Mouse (Mus musculus) urinary bladder, postnatal 10 days (tissue): ENCODE results near the gene Nphp4.

Experiments
- DNase-seq: peaks from one replicate; pipeline ENCODE4 v3.0.0; 2022; ENCODE audit warnings: low spot score

Gene Nphp4

GRCm38 (mm10) chr4:152568006-152568405 lies 91.5 kb downstream of the Nphp4 start:
- no peak for DNase-seq

DNA sequence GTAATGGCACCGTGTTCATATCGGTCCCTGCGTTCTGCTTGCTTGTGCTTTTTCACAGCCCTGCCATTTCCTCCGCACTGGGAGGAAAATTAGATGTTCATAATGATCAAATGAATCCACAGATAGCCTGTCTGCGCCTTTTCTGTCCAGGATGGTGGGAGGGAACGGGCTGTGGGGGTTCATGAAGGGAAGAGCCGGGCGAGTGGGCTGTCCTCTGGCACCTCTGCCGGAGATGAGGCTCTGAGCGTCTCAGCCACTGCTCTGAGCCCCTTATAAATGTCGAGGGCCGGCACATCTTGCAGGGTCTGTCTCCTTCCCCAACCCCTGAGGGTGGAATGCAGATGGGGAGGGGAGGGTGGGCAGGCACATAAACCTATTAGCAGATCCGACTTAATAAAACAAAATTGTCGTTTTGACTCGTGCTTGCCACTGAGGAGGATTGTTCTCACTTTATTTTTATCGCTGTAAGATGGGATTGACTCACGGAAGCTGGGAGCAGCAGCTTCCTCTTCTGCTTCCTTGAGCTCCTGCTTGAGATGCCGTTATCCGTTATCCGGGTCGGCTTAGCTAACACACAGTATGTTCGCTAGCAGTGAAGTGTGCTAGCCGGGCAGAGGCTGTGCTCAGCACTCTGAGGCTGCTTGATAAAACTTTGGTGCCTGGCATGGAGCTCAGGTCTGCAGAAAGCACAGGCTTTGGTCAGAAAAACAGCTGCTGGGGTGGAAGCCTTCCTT lies 92.3 kb downstream of the Nphp4 start:
- DNase-seq = no peak

- DNase-seq = no peak
These were observed 97.8 kb downstream of the Nphp4 start for GRCm38 (mm10) chr4:152574266-152574665.

DNA sequence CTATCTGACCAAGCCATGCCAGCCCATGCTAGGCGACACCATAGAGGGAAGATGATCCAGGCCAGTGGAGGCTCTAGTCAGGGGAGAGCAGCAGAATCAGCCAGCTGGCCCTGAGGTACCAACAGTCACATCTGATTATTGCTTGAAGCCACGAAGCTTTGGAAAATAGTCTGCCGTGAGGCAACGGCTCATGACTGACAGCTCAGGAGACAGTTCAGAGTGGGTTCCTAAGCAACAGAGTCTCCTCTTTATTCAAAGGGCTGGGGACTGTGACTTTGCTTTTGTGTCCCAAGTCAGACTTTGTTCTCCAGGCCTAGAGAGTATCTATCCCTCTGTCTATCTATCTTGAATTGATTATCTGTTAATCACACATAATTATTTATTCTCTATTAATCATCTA lies 100.3 kb downstream of the Nphp4 start:
- DNase-seq = no peak

- DNase-seq = no peak
These were observed 103.5 kb downstream of the Nphp4 start for GRCm38 (mm10) chr4:152579956-152580355.

GRCm38 (mm10) chr4:152582206-152582605 lies 105.7 kb downstream of the Nphp4 start:
- DNase-seq = no peak

DNA sequence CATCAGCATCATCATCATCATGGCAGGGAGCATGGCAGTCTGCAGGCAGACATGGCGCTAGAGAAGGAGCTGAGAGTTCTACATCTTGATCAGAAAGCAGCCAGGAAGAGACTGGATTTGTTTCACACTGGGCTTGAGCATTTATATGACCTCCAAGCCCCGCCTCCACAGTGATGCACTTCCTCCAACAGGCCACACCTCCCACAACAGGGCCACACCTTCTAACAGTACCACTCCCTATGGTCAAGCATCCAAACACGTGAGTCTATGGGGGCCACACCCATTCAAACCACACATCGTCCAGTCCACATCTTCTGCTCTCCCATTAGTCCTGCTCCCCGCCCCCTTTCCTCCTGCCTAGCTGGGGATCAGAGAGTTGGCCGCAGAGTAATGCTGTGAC lies 107.1 kb downstream of the Nphp4 start:
- no peak for DNase-seq

- no peak for DNase-seq
These were observed 109.0 kb downstream of the Nphp4 start for GRCm38 (mm10) chr4:152585526-152585925.

DNA sequence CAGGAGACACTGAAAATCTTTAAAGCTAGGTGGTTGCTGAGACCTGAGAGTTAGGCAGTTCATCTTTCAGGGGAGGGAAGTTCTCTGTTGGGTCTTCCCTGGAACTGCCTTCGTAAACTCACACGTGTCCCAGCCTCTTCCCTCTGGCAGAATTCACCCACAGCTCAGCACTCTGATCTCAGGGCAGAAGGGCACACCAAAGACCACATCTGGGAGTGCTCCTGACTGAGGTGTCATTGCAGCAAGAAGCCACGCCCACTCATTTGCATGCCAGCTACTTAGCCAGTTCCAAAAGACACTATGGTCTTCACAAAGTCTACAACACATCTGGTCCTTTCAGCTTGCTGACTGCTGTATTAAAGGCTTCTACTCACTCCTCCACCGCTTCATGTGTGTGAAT lies 109.7 kb downstream of the Nphp4 start:
- no peak for DNase-seq

- no peak for DNase-seq
These were observed 127.8 kb downstream of the Nphp4 start for GRCm38 (mm10) chr4:152604285-152604684.

- DNase-seq = no peak
These were observed 132.7 kb downstream of the Nphp4 start for GRCm38 (mm10) chr4:152609196-152609595.

- no peak for DNase-seq
These were observed 133.5 kb downstream of the Nphp4 start for GRCm38 (mm10) chr4:152610026-152610425.
